Mouse (Mus musculus): ENCODE data around the gene Rnf187. TPM values are rescaled to one million over a fixed set of nuclear protein-coding genes. Genes with fewer than 3 reads are reported as not detected.
A peak's percentile ranks its signal among the peaks of the same experiment; 100 is the strongest.

Rnf187 gene
- polyA plus RNA-seq, 1 experiment from 2014 or later, result 258 TPM

GRCm38 (mm10) chr11:58927790-58928651 lies 10.7 kb downstream of the Rnf187 start:
- Histone ChIP-seq H3K9ac (ENCODE audit: low read length) (no peak overlapping the region), H3K27ac (ENCODE audit: low read depth) (peak overlapping the region; percentile 1; the same call in 1 of the 2 replicates), H3K4me2 (ENCODE audit: low read length) (peak overlapping the region; percentile 38), H3K27me3 (replicated peaks; ENCODE audit: control insufficient read depth, insufficient read depth, low read length) (no peaks in the 10 kb centered on the region), H3K4me3 (ENCODE audit: low read depth, low read length) (peak overlapping the region; percentile 13; the same call in 1 of the 2 replicates), H3K4me1 (replicated peaks; ENCODE audit: control insufficient read depth, insufficient read depth, low read length) (0 out of 2 replicates have a peak, but pooled peaks cover 2% of the 10 kb centered on the region), H3K9me3 (ENCODE audit: control insufficient read depth, low read length) (no peaks in the 10 kb centered on the region), H3K36me3 (ENCODE audit: control insufficient read depth, insufficient read depth, low read length) (peaks cover 22% of the 10 kb centered on the region)
- peak; percentile 49 for ATAC-seq (replicated peaks; ENCODE audit: low FRiP score, low TSS enrichment, low read depth)
- 24% methylated on average over 20 of the region's 20 CpGs for WGBS
- peak; percentile 90 for DNase-seq (ENCODE audit: low spot score)

- Histone ChIP-seq H3K4me2 (ENCODE audit: low read length) (no peak overlapping the region), H3K27me3 (replicated peaks; ENCODE audit: control insufficient read depth, insufficient read depth, low read length) (no peaks in the 10 kb centered on the region), H3K4me3 (ENCODE audit: low read depth, low read length) (no peak overlapping the region), H3K27ac (ENCODE audit: low read depth) (no peak overlapping the region), H3K9me3 (ENCODE audit: control insufficient read depth, low read length) (no peaks in the 10 kb centered on the region), H3K9ac (ENCODE audit: low read length) (no peak overlapping the region), H3K36me3 (ENCODE audit: control insufficient read depth, insufficient read depth, low read length) (peaks cover 12% of the 10 kb centered on the region), H3K4me1 (replicated peaks; ENCODE audit: control insufficient read depth, insufficient read depth, low read length) (0 out of 2 replicates have a peak, but pooled peaks cover 2% of the 10 kb centered on the region)
- WGBS, result 64% methylated on average over 2 of the region's 2 CpGs
- ATAC-seq (replicated peaks; ENCODE audit: low FRiP score, low TSS enrichment, low read depth) (no peak), DNase-seq (ENCODE audit: low spot score) (no peak)
Measured at GRCm38 (mm10) chr11:58927053-58927452, 11.7 kb downstream of the Rnf187 start.

- no peak for DNase-seq (ENCODE audit: low spot score)
- Histone ChIP-seq H3K4me3 (ENCODE audit: low read depth, low read length) (no peak overlapping the region), H3K27ac (ENCODE audit: low read depth) (no peak overlapping the region), H3K27me3 (replicated peaks; ENCODE audit: control insufficient read depth, insufficient read depth, low read length) (no peaks in the 10 kb centered on the region), H3K9me3 (ENCODE audit: control insufficient read depth, low read length) (no peaks in the 10 kb centered on the region), H3K4me2 (ENCODE audit: low read length) (no peak overlapping the region), H3K36me3 (ENCODE audit: control insufficient read depth, insufficient read depth, low read length) (peaks cover 8% of the 10 kb centered on the region), H3K9ac (ENCODE audit: low read length) (no peak overlapping the region), H3K4me1 (replicated peaks; ENCODE audit: control insufficient read depth, insufficient read depth, low read length) (0 out of 2 replicates have a peak, but pooled peaks cover 2% of the 10 kb centered on the region)
- WGBS, result 91% methylated on average over 2 of the region's 3 CpGs
- no peak for ATAC-seq (replicated peaks; ENCODE audit: low FRiP score, low TSS enrichment, low read depth)
Measured at GRCm38 (mm10) chr11:58926651-58927050, 12.1 kb downstream of the Rnf187 start.

- no peak overlapping the region for H3K9ac ChIP-seq (ENCODE audit: low read length)
- WGBS, result 79% methylated on average over 9 of the region's 9 CpGs
- no peaks in the 10 kb centered on the region for H3K9me3 ChIP-seq (ENCODE audit: control insufficient read depth, low read length)
- H3K36me3 ChIP-seq (ENCODE audit: control insufficient read depth, insufficient read depth, low read length), result no peaks in the 10 kb centered on the region
- H3K4me3 ChIP-seq (ENCODE audit: low read depth, low read length), result no peak overlapping the region
- H3K4me2 ChIP-seq (ENCODE audit: low read length), result no peak overlapping the region
- no peak for DNase-seq (ENCODE audit: low spot score)
- no peak for ATAC-seq (replicated peaks; ENCODE audit: low FRiP score, low TSS enrichment, low read depth)
- H3K27ac ChIP-seq (ENCODE audit: low read depth), result no peak overlapping the region
- no peaks in the 10 kb centered on the region for H3K4me1 ChIP-seq (replicated peaks; ENCODE audit: control insufficient read depth, insufficient read depth, low read length)
- no peaks in the 10 kb centered on the region for H3K27me3 ChIP-seq (replicated peaks; ENCODE audit: control insufficient read depth, insufficient read depth, low read length)
Measured at GRCm38 (mm10) chr11:58922420-58922819, 16.3 kb downstream of the Rnf187 start.

- no peak overlapping the region for H3K27ac ChIP-seq (ENCODE audit: low read depth)
- H3K27me3 ChIP-seq (replicated peaks; ENCODE audit: control insufficient read depth, insufficient read depth, low read length), result no peaks in the 10 kb centered on the region
- DNase-seq (ENCODE audit: low spot score), result no peak
- ATAC-seq (replicated peaks; ENCODE audit: low FRiP score, low TSS enrichment, low read depth), result no peak
- no peaks in the 10 kb centered on the region for H3K36me3 ChIP-seq (ENCODE audit: control insufficient read depth, insufficient read depth, low read length)
- WGBS, result 73% methylated on average over 5 of the region's 5 CpGs
- H3K4me2 ChIP-seq (ENCODE audit: low read length), result no peak overlapping the region
- H3K9ac ChIP-seq (ENCODE audit: low read length), result no peak overlapping the region
- H3K9me3 ChIP-seq (ENCODE audit: control insufficient read depth, low read length), result no peaks in the 10 kb centered on the region
- H3K4me3 ChIP-seq (ENCODE audit: low read depth, low read length), result no peak overlapping the region
- no peaks in the 10 kb centered on the region for H3K4me1 ChIP-seq (replicated peaks; ENCODE audit: control insufficient read depth, insufficient read depth, low read length)
Measured at GRCm38 (mm10) chr11:58918759-58919158, 20.0 kb downstream of the Rnf187 start.

GRCm38 (mm10) chr11:58917745-58918366 lies 20.9 kb downstream of the Rnf187 start, which contains the start of gene Btnl10:
Btnl10 (plus strand) TSS chr11:58917908.
- Histone ChIP-seq H3K4me3 (ENCODE audit: low read depth, low read length) (no peak within 1 kb of the TSS), H3K36me3 (ENCODE audit: control insufficient read depth, insufficient read depth, low read length) (no peaks in the 10 kb centered on the region), H3K9me3 (ENCODE audit: control insufficient read depth, low read length) (no peaks in the 10 kb centered on the region), H3K4me2 (ENCODE audit: low read length) (no peak within 1 kb of the TSS), H3K4me1 (replicated peaks; ENCODE audit: control insufficient read depth, insufficient read depth, low read length) (no peaks in the 10 kb centered on the region), H3K27ac (ENCODE audit: low read depth) (no peak within 1 kb of the TSS), H3K9ac (ENCODE audit: low read length) (no peak within 1 kb of the TSS), H3K27me3 (replicated peaks; ENCODE audit: control insufficient read depth, insufficient read depth, low read length) (no peaks in the 10 kb centered on the region)
- ATAC-seq (replicated peaks; ENCODE audit: low FRiP score, low TSS enrichment, low read depth), result no peak
- WGBS, result 85% methylated on average over 12 of the region's 12 CpGs
- DNase-seq (ENCODE audit: low spot score), result no peak

- Histone ChIP-seq H3K9me3 (ENCODE audit: control insufficient read depth, low read length) (no peaks in the 10 kb centered on the region), H3K27ac (ENCODE audit: low read depth) (no peak overlapping the region), H3K4me1 (replicated peaks; ENCODE audit: control insufficient read depth, insufficient read depth, low read length) (no peaks in the 10 kb centered on the region), H3K27me3 (replicated peaks; ENCODE audit: control insufficient read depth, insufficient read depth, low read length) (no peaks in the 10 kb centered on the region), H3K4me3 (ENCODE audit: low read depth, low read length) (no peak overlapping the region), H3K9ac (ENCODE audit: low read length) (no peak overlapping the region), H3K4me2 (ENCODE audit: low read length) (no peak overlapping the region), H3K36me3 (ENCODE audit: control insufficient read depth, insufficient read depth, low read length) (no peaks in the 10 kb centered on the region)
- WGBS, result 59% methylated on average over 14 of the region's 14 CpGs
- ATAC-seq (replicated peaks; ENCODE audit: low FRiP score, low TSS enrichment, low read depth) (no peak), DNase-seq (ENCODE audit: low spot score) (no peak)
Measured at GRCm38 (mm10) chr11:58916879-58917744, 21.6 kb downstream of the Rnf187 start.

- no peak overlapping the region for H3K27ac ChIP-seq (ENCODE audit: low read depth)
- peak; percentile 79 for DNase-seq (ENCODE audit: low spot score)
- H3K27me3 ChIP-seq (replicated peaks; ENCODE audit: control insufficient read depth, insufficient read depth, low read length), result no peaks in the 10 kb centered on the region
- H3K4me2 ChIP-seq (ENCODE audit: low read length), result peak overlapping the region; percentile 61
- peak overlapping the region; percentile 30 for H3K4me3 ChIP-seq (ENCODE audit: low read depth, low read length)
- no peaks in the 10 kb centered on the region for H3K36me3 ChIP-seq (ENCODE audit: control insufficient read depth, insufficient read depth, low read length)
- no peaks in the 10 kb centered on the region for H3K4me1 ChIP-seq (replicated peaks; ENCODE audit: control insufficient read depth, insufficient read depth, low read length)
- ATAC-seq (replicated peaks; ENCODE audit: low FRiP score, low TSS enrichment, low read depth), result 0 out of 2 replicates have a peak, but pooled peaks have one; percentile 8
- 17% methylated on average over 17 of the region's 17 CpGs for WGBS
- H3K9ac ChIP-seq (ENCODE audit: low read length), result peak overlapping the region; percentile 35
- H3K9me3 ChIP-seq (ENCODE audit: control insufficient read depth, low read length), result no peaks in the 10 kb centered on the region
Measured at GRCm38 (mm10) chr11:58914461-58915028, 24.2 kb downstream of the Rnf187 start.

Measured in intestine, embryonic 14.5 days (tissue).